Mouse (Mus musculus): ENCODE data around the gene Sco1. TPM values are rescaled to one million over a fixed set of nuclear protein-coding genes. Genes with fewer than 3 reads are reported as not detected.

The Sco1 gene
- polyA plus RNA-seq, 1 experiment: 7.4 TPM

DNA sequence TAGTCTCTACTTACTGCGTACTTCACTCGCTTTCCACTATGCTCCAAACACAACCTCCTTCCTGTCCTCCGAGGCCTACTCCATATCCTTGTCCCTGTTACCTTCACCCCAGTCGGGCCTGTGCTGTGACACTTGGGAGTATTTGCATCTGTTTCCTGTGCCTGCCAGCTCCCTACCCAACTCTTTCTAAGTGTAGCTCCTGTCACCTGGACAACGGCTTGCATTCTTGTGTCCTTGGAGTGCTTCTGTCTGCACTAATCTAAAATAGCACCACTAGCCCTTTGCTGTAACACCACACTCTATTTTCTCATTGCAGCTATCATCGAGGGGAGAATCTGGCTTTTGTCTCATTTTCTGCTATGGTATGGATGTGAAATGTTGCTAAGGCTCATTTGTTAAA, 12.0 kb upstream of the Sco1 start:
- no peak for DNase-seq (ENCODE audit: extremely low spot score in 1 of 2, low spot score in 1 of 2)

- no peak for DNase-seq (ENCODE audit: extremely low spot score in 1 of 2, low spot score in 1 of 2)
Observed at GRCm38 (mm10) chr11:67043007-67043406, 9.5 kb upstream of the Sco1 start.

- DNase-seq (ENCODE audit: extremely low spot score in 1 of 2, low spot score in 1 of 2): no peak
Observed at GRCm38 (mm10) chr11:67044959-67045358, 7.5 kb upstream of the Sco1 start.

DNA sequence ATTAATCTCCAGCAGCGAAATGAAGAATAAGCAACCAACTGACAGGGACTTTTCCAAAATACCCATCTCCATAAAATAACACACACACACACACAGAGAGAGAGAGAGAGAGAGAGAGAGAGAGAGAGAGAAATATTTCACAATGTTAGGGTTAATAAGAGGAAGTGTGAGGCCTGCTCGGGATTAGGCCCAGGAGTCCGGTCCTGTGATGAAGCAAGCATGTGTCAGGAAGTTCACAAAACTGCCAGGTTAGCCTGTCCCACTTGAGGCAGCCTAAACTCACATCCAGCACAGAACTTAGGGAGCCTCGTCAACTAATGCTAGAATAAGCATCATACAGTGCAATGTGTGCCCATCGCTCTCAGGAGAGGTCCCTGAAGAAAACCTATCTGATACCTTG, 5.3 kb upstream of the Sco1 start:
- DNase-seq (ENCODE audit: extremely low spot score in 1 of 2, low spot score in 1 of 2): no peak

GRCm38 (mm10) chr11:67048496-67048895, 4.0 kb upstream of the Sco1 start:
- DNase-seq (ENCODE audit: extremely low spot score in 1 of 2, low spot score in 1 of 2): no peak

GRCm38 (mm10) chr11:67049256-67049655, 3.2 kb upstream of the Sco1 start:
- no peak for DNase-seq (ENCODE audit: extremely low spot score in 1 of 2, low spot score in 1 of 2)

GRCm38 (mm10) chr11:67051676-67052320, 672 bp upstream of the Sco1 start:
- DNase-seq (ENCODE audit: extremely low spot score in 1 of 2, low spot score in 1 of 2): peak in 1 of 2 experiments; percentile 31

- no peak for DNase-seq (ENCODE audit: extremely low spot score in 1 of 2, low spot score in 1 of 2)
Observed at GRCm38 (mm10) chr11:67054754-67055365, 2.4 kb downstream of the Sco1 start.

- peak in 1 of 2 experiments; percentile 52 for DNase-seq (ENCODE audit: extremely low spot score in 1 of 2, low spot score in 1 of 2)
Observed at GRCm38 (mm10) chr11:67061311-67061710, 8.8 kb downstream of the Sco1 start.

- DNase-seq (ENCODE audit: extremely low spot score in 1 of 2, low spot score in 1 of 2): peak; percentile 33 to 52
Observed at GRCm38 (mm10) chr11:67062726-67063125, 10.3 kb downstream of the Sco1 start.

DNA sequence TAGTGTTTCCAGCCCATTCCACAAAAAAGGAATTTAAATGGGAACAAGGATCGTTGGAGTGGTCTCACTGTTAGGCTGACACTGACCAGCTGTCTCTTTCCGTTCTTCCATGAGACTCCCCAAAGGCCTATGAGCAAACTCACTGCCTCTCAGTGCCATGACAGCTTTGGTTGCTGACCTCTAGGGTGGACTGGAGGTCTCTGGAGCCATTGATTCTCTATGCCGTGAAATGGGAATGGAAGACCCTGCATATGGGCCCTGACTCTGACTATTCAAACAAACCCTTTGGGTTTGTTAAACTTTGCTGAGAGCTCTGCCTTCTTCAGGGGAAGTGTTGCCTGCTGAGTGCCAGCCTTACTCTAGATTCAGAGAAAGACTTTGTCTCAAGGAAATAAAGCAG, 15.3 kb downstream of the Sco1 start:
- DNase-seq (ENCODE audit: extremely low spot score in 1 of 2, low spot score in 1 of 2): no peak

GRCm38 (mm10) chr11:67072615-67073130, 20.2 kb downstream of the Sco1 start:
- no peak for DNase-seq (ENCODE audit: extremely low spot score in 1 of 2, low spot score in 1 of 2)

- no peak for DNase-seq (ENCODE audit: extremely low spot score in 1 of 2, low spot score in 1 of 2)
Observed at GRCm38 (mm10) chr11:67075036-67075435, 22.6 kb downstream of the Sco1 start.

GRCm38 (mm10) chr11:67076781-67077180, 24.3 kb downstream of the Sco1 start:
- DNase-seq (ENCODE audit: extremely low spot score in 1 of 2, low spot score in 1 of 2): no peak

DNA sequence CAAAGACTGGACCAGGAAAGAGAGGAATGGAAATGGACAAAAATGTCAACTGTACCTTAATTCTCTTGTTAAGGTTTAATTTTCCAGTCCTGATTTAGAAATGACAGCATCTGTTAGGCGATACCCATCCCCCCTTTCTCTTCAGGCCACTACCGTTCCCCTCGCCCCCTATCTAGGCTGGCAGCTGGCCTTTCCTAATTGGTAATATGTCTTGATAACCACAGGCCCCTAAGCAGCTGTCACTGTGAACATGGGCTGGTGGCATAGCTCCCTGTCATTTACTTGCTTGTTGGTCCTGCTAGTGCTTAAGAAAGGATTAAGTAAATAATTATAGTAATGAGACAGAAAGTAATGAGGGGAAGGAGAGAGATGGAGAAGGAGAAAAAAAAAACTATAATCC, 25.0 kb downstream of the Sco1 start:
- no peak for DNase-seq (ENCODE audit: extremely low spot score in 1 of 2, low spot score in 1 of 2)

DNA sequence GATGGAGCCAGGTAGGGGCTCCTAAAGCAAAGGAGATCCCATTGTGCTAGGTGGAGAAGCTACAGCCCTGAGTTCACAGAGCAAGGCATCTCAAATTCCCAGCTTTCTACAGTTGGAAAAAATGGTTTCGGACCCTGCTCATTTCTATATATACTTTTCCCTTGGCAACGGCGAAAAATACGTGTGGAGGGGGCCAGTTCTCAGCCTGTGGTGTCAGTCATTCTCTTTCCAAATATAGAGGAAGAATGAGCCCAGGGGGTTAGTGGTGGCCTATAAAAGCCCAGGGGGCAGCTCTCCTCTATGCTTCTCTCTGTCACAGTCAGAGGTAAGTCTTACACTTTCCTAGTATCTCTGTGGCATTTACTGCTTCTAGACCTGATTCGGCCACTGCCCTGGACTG, 25.5 kb downstream of the Sco1 start, which contains the start of gene Myh3:
Myh3 (plus strand) TSS at position 301 of the 400 bp plus-strand sequence.
- DNase-seq (ENCODE audit: extremely low spot score in 1 of 2, low spot score in 1 of 2): no peak

- DNase-seq (ENCODE audit: extremely low spot score in 1 of 2, low spot score in 1 of 2): no peak
Observed at GRCm38 (mm10) chr11:67078888-67079287, 26.4 kb downstream of the Sco1 start.

DNA sequence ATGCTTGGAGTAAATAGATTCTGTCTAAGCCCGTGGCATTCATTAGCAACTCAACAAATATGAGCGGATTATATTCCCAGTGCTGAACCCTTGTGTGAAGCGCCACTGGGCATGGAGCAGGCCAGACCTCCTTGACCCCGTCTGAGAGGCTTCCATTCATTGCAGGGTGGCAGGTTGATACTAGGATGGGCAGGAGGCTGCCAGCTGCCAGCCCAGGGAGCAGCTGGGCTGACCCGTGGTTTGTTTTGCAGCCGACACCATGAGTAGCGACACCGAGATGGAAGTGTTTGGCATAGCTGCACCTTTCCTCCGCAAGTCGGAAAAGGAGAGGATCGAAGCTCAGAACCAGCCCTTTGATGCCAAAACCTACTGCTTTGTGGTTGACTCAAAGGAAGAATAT, 27.3 kb downstream of the Sco1 start:
- DNase-seq (ENCODE audit: extremely low spot score in 1 of 2, low spot score in 1 of 2): no peak

GRCm38 (mm10) chr11:67080168-67080567, 27.7 kb downstream of the Sco1 start:
- DNase-seq (ENCODE audit: extremely low spot score in 1 of 2, low spot score in 1 of 2): peak in 1 of 2 experiments; percentile 69

DNA sequence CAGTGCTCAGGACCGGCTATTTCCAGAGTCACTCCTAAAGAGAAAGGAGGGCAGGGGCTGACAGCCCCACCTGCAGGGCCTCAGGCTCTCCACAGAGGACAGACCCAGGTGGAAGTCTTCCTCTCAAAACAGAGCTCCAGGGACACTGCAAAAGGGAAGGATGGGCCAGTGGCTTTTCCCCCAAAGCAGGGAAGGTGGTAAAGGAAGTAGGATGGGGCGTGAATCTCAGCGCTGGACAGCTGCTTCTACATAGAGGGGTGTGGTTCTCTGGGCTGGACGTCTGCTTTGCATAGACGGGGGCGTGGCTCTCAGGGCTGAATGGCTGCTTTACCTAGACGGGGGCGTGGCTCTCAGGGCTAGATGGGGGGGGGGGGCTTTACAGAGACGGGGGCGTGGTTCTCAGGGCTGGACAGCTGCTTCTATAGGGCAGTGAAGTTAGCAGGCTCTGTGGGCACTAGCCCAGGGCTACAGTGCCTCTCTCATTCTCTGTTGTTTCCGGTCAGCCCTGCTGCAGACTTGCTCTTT, 28.7 kb downstream of the Sco1 start:
- no peak for DNase-seq (ENCODE audit: extremely low spot score in 1 of 2, low spot score in 1 of 2)

DNA sequence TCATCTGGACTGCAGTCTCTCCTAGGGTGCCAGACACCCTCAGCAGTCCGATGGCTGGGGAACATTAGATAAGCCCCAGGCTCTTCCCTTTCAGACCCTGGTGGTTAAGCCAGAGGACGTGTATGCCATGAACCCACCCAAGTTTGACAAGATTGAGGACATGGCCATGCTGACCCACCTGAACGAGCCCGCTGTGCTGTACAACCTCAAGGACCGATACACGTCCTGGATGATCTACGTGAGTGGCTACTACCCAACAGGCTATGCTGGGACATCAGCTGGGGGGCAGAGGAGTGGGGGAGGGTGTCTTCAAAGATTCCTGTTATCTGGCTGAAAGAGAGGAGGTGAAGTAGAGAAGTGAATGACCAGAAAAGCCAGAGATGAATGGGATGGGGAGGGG, 29.7 kb downstream of the Sco1 start:
- no peak for DNase-seq (ENCODE audit: extremely low spot score in 1 of 2, low spot score in 1 of 2)

GRCm38 (mm10) chr11:67082793-67083192, 30.3 kb downstream of the Sco1 start:
- DNase-seq (ENCODE audit: extremely low spot score in 1 of 2, low spot score in 1 of 2): no peak
